Mouse (Mus musculus) frontal cortex, adult 2 months (tissue): Measurements from ENCODE around the gene Gpr84. TPM values are rescaled to one million over a fixed set of nuclear protein-coding genes. Genes with fewer than 3 reads are reported as not detected.
A peak's percentile ranks its signal among the peaks of the same experiment; 100 is the strongest.

Experiments used
- DNase-seq, 2 experiments: peaks; one replicate each; pipeline ENCODE4 v3.0.0; 2022; ENCODE audit warnings: low spot score in 1 of 2; ENCODE audit errors: extremely low spot score in 1 of 2
- polyA plus RNA-seq: library from polyadenylated mRNA; depleted of rRNA; stranded (reverse); fragments of >200 nt; gene quantifications from 2 replicates; pipeline ENCODE4 v1.2.3, GENCODE M21; 2012; rRNA removed

The Gpr84 gene
- polyA plus RNA-seq, result 1.3 and 1.5 TPM in 2 replicates

DNA sequence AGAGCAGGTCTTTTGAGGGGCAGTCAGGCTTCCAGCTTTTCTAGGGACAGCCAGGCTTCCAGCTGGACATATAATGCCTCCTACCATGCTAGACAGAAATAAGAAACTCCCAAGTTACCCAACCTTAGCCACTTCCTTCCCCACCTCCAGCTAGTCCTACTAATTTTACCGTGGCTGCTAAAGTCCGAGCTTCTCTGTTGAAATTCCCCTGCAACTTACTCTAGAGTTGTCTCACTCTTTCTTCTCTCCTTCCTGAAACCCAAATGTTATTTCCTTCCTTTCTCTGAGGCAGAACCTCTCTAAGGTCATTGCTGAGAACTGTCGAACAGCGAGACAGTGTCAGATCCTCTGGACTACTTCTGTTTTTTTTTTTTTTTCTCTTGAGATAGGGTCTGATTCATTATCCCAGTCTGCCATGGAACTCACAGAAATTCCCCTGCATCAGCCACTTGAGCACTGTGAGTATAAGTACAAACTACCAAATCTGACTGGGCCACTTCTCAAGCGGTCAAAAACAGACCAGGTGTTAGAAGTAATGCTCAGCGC is at the start of gene Gpr84:
TSS of gene Gpr84 (minus strand) at position 248 of the 546 bp plus-strand sequence.
- DNase-seq, result no peak

DNA sequence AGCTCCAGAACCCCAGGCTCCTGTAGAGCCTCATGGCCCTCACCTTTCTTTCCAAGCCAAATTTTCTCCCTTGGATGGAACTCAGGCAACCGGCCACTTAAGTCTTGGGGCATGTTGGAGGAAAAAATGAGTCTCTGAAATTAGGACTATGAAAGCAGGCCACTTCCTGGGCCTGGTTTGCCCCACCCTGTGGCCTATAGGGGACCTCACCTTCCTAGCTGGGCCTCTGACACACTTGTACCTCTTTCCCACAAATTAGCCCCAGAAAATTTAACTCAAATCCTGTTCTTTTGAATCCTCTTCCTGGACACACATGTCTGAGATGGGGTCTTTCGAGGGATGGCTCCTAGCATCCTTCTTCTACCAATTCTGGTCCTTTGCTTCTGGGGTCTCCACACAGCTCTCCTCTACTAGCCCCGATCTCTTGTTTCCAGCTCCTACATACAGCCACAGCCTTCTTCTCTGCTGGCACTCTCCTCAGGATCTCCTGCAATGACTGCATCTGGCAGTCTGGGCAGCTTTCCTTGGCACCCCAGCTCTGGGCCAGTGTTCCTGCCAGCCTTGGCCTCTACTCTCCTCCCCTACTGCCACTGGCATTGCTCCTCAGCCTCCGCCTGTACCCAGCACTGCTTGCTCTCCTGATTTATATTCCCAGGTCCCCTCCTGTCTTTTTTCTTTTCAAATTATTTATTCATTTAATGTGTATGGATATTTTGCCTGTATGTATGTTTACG is 49.6 kb upstream of the Gpr84 start:
- DNase-seq, result peak in 1 of 2 experiments; percentile 31

- DNase-seq, result no peak
Measured at GRCm38 (mm10) chr15:103359122-103359510, 48.7 kb upstream of the Gpr84 start.

- DNase-seq, result no peak
Measured at GRCm38 (mm10) chr15:103358278-103359121, 48.1 kb upstream of the Gpr84 start.

GRCm38 (mm10) chr15:103357817-103358216 is 47.4 kb upstream of the Gpr84 start:
- DNase-seq, result no peak

- no peak for DNase-seq
Measured at GRCm38 (mm10) chr15:103356130-103356529, 45.7 kb upstream of the Gpr84 start.

DNA sequence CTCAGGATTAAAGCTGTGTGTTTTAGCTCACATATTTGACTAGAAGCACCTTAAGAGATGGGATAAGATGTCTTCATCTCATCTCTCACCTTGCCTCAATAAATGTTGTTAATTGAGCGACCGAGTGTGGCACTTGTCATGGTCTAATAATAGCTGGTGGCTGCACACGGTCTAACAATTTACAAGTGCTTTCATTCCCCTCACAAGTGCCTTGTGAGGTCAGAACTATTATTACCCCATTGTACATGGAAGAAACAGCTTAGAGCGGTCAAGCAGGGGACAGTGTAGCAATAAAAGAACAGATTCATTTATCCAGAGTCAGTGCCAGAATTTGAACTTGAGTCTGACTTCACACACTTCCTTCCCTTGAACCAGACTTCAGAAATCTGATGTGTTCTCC is 45.0 kb upstream of the Gpr84 start:
- no peak for DNase-seq

DNA sequence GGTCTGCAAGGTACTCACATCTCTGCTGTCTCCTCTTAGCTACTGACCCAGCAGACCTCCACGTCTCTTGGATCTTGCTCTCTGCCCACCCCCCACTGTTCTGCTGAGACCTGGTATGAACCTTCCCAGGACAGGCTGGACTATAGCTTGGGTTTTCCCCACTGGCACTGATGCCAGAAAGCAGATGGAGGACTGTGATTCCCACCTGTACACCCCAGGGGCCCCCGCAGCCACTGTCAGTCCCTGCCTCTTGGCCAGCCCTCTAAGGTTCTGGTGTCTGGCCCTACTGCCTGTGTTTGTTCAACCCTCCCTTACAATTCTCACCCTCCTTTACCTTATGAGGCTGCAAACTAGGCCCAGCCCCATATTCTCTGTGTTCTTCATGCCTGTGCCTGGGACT is 44.3 kb upstream of the Gpr84 start:
- no peak for DNase-seq

DNA sequence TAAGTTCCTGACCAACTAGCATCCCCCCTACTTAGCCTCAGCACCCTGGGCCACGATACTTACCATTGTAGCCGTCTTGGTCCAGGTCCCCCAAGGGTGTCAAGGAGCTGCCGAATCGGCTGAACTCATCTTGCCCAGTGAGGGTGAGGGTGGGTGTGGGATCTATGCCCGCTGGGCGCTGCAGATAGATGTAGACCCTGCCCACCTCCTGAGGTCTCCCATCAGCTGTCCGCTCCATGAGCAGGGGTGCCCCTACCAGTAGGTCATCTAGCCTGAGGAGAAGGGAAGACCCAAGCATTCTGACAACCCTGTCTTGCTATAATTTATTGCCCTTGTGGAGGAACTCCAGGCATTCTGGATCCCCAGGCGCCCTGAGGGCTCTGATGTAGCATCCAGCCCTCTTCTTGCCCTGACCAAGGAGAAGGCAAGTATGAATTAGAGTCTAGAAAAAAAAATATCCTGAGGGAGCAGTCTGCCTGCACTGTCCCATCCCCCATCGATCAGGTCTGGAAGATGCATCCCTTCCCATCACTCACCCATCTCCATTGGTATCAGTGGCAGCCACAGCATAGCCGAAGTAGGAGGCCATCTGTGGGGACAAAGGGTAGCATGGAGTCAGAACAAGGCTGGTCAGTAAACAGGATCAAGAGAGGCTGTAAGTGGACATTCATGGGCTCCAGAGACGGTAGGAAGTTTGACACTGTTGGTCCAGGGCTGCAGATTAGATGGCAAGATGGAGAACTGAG is 43.3 kb upstream of the Gpr84 start:
- no peak for DNase-seq

DNA sequence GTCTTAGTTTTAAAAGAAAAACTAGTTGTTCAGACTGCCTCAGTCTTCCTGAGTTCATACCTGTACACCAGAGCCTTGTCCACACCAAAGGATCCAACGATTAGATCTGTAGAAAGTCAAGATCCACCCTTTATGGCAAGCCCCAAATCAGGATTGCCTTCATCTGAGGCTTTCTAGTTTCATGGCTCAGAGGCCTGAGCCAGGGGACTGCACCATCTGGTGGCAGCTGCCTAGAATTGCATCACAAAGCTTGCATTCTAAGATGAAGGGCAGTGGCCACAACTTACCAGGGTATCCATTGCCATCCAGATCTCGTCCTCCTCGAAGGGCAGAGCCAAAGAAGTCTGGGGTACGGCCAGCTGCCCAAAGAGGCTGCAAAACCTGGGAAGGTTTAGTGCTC is 42.4 kb upstream of the Gpr84 start:
- peak in 1 of 2 experiments; percentile 69 for DNase-seq

- DNase-seq, result peak in 1 of 2 experiments; percentile 73
Measured at GRCm38 (mm10) chr15:103347275-103347684, 36.9 kb upstream of the Gpr84 start.

DNA sequence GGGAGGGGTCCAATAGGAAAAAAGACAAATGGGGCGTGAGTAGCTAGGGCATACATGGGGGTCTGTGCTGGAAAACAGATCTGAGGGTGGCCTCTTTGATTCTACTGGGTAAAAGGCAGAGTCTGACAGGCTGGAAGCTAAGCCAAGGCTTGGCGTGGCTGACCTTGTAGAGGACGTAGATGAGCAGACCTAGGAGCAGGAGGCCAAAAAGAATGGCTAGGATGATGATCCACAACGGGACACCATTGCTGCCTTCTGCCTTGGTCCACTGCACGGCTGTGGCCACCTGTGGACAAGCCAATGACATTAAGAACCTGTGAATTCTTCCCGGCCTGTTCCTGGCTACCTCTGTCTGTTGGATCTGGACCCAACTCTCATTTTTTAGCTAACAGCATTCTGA is 35.4 kb upstream of the Gpr84 start:
- DNase-seq, result no peak

GRCm38 (mm10) chr15:103343556-103343955 is 33.1 kb upstream of the Gpr84 start:
- no peak for DNase-seq

- DNase-seq, result no peak
Measured at GRCm38 (mm10) chr15:103343008-103343407, 32.6 kb upstream of the Gpr84 start.

- peak; percentile 73 to 94 for DNase-seq
Measured at GRCm38 (mm10) chr15:103342415-103342814, 32.0 kb upstream of the Gpr84 start.

DNA sequence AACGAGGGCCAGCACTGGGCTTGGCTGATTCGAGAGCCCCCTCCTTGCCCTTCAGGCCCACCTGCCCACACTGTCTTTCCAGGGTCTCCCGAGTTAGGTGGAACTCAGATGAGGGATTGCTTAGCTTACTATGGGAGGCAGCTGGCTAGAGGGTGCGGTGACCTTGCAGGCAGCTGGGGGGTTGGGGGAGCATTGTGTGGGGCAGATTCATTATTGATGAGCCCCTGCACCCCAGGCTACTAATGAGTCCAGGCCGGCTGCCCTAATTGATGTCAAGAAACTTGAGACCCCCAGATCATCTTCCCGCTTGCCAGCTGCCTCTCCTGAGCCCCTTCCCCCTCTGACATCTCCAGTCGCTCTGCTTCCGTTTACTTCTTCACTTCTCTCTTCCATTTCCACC is 31.1 kb upstream of the Gpr84 start:
- no peak for DNase-seq

- no peak for DNase-seq
Measured at GRCm38 (mm10) chr15:103340786-103341185, 30.4 kb upstream of the Gpr84 start.

GRCm38 (mm10) chr15:103339961-103340337 is 29.5 kb upstream of the Gpr84 start, which contains the start of gene Zfp385a:
Gene Zfp385a (minus strand): TSS chr15:103340093.
- DNase-seq, result peak in 1 of 2 experiments; percentile 84

DNA sequence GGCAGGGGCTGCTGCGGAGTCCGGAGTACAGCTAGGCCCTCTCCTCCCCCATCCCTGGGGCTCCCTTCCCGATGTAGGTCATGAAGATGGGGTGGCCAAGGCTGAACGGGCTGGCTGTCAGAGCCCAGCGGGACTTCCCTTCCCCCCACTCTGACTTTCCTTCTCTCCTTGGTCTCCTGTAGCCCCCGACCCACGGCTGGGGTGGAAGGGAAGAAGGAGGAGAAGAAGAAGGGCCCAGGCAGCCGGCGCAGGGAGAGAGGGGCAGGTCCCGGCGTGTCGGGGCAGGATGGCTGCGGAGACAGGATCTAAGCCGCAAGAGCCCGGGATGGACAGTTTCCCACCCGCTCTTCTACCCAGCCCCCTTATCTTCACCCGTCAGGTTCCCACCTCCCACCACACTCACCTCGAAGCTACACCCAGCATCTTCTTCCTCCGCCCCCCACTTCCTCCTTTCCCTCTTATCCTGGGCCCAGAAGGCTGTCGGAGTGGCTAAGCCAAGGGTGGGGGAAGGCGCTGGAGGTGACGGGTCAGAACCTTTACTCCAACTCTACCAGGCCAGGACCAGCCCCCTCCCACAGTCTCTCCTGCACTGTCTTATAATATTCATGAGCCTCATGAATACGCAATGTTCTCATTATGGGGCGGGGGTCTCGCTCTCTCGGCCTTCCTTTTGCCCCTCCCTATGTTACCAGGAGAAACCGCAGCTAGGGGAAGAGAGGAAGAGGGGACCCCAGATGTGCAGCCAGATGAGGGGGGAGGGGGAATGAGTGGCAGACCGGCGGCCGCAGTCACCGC is 29.0 kb upstream of the Gpr84 start:
- no peak for DNase-seq

- DNase-seq, result no peak
Measured at GRCm38 (mm10) chr15:103338829-103339165, 28.4 kb upstream of the Gpr84 start.
